Mouse (Mus musculus): Measurements from ENCODE around the gene Gria3.

DNA sequence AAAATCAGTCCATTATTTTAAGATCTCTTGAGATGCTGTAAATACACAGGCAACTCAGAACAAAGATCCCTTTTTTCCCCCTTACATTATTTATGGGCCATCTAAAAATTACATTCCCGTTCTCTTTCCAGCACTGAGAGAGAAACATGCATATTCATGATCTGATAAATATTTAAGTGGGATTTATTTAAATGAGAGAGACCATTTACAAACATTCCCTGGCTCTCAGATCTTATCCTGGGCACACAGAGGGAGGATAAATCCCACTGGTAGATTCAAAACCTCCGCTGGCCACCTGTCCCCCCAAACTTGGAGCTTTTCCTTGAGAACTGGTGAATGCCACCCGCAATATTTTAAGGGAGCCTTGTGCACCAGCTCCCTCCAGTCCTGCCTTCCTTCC is 104.7 kb downstream of the Gria3 start:
- TF ChIP-seq CTCF (IDR thresholded peaks at IDR 0.05; ENCODE audit: borderline replicate concordance, insufficient read depth, low read depth, low read length): no peak
- no peak for TF ChIP-seq POLR2A (IDR thresholded peaks at IDR 0.05; ENCODE audit: borderline replicate concordance, insufficient read depth, low read length)

Data from cerebellum, adult 2 months (tissue).